In genomic region chr15:83122566-83123145, GRCm38 (mm10) we compare ENCODE assay signal across 8 mouse cellular contexts. TPM values are rescaled to one million over a fixed set of nuclear protein-coding genes. Genes with fewer than 3 reads are reported as not detected.
DNase-seq lines count a peak whose midpoint lies in the region; ATAC-seq and TF ChIP-seq lines count a peak whose summit lies in the region.

TSS of gene Rrp7a (minus strand) at chr15:83122801.

- peaks cover 24% of the 10 kb centered on the region for H3K79me2 ChIP-seq in MEL (ENCODE audit: control insufficient read depth, insufficient read depth, low read length, poor library complexity)

- no peak for TF ChIP-seq RAD21 in MEL (IDR thresholded peaks at IDR 0.05; ENCODE audit: low read depth, low read length)

- H3K9me3 ChIP-seq in MEL (replicated peaks; ENCODE audit: insufficient read depth, low read length), result no peaks in the 10 kb centered on the region
- no peaks in the 10 kb centered on the region for H3K9me3 ChIP-seq in lung, embryonic 16.5 days (ENCODE audit: control insufficient read depth, low read length)

- peak; percentile 90 for DNase-seq in MEL (ENCODE audit: low read depth, low spot score)
- DNase-seq in cerebellum, adult 2 months, result peak; percentile 91 to 92
- peak; percentile 88 for DNase-seq in forelimb bud, embryonic 11.5 days (ENCODE audit: low read depth, low spot score)
- DNase-seq in layer of hippocampus, adult 9-10 months (ENCODE audit: low spot score), result peak; percentile 65
- DNase-seq in ovary, postnatal 10 days (ENCODE audit: low spot score), result peak; percentile 84
- DNase-seq in thymus, postnatal 10 days (ENCODE audit: low spot score in 2 of 2), result peak; percentile 74 to 80

- peak within 1 kb of the TSS; percentile 74 to 99 for H3K4me3 ChIP-seq in MEL (ENCODE audit: control insufficient read depth in 1 of 2, insufficient read depth in 1 of 2, low read depth in 2 of 2, low read length in 2 of 2)
- peak within 1 kb of the TSS; percentile 65 for H3K4me3 ChIP-seq in cerebellum, adult 2 months (replicated peaks; ENCODE audit: insufficient read depth, low read depth, low read length)
- peak within 1 kb of the TSS; percentile 87 for H3K4me3 ChIP-seq in lung, embryonic 16.5 days (ENCODE audit: low read length)

- no peaks in the 10 kb centered on the region for H3K4me1 ChIP-seq in MEL (ENCODE audit: control insufficient read depth in 1 of 2, insufficient read depth in 2 of 2, low read length in 2 of 2)
- H3K4me1 ChIP-seq in cerebellum, adult 2 months (ENCODE audit: control insufficient read depth, insufficient read depth, low read length), result peaks cover 5% of the 10 kb centered on the region; the same call in 1 of the 2 replicates
- peaks cover 4% of the 10 kb centered on the region for H3K4me1 ChIP-seq in lung, embryonic 16.5 days (replicated peaks; ENCODE audit: control insufficient read depth, insufficient read depth, low read length)

- peak within 1 kb of the TSS; percentile 96 for H3K9ac ChIP-seq in MEL (ENCODE audit: control insufficient read depth, low read depth, low read length, poor library complexity, severe bottlenecking)
- peak within 1 kb of the TSS; percentile 72 for H3K9ac ChIP-seq in lung, embryonic 16.5 days (ENCODE audit: low read length)

- TF ChIP-seq CTCF in MEL (IDR thresholded peaks at IDR 0.05 in 2 of 3, conservative IDR thresholded peaks at IDR 0.05 in 1 of 3; ENCODE audit: control insufficient read depth in 1 of 3, insufficient read depth in 1 of 3, low read depth in 2 of 3, low read length in 3 of 3, poor library complexity in 1 of 3, severe bottlenecking in 1 of 3), result no peak
- TF ChIP-seq CTCF in cerebellum, adult 2 months (IDR thresholded peaks at IDR 0.05; ENCODE audit: borderline replicate concordance, insufficient read depth, low read depth, low read length), result no peak

- no peak for TF ChIP-seq EP300 in MEL (IDR thresholded peaks at IDR 0.05; ENCODE audit: low read depth in 1 of 2, low read length in 2 of 2)

- peak within 1 kb of the TSS; percentile 73 for H3K27ac ChIP-seq in MEL (ENCODE audit: control insufficient read depth, low read depth, low read length)
- H3K27ac ChIP-seq in cerebellum, adult 2 months (ENCODE audit: insufficient read depth, low read length), result no peak within 1 kb of the TSS
- peak within 1 kb of the TSS; percentile 70 for H3K27ac ChIP-seq in lung, embryonic 16.5 days (ENCODE audit: low read length)

- peaks cover 5 to 6% of the 10 kb centered on the region in 2 experiments for H3K36me3 ChIP-seq in MEL (ENCODE audit: control insufficient read depth in 1 of 2, insufficient read depth in 2 of 2, low read length in 2 of 2)
- H3K36me3 ChIP-seq in lung, embryonic 16.5 days (ENCODE audit: control insufficient read depth, insufficient read depth, low read length), result peaks cover 25% of the 10 kb centered on the region

- peak; percentile 91 to 92 for ATAC-seq in hematopoietic stem cell, adult 5-6 weeks (replicated peaks in 1 of 2; ENCODE audit: insufficient read depth in 1 of 2, low FRiP score in 2 of 2, low TSS enrichment in 1 of 2, low read depth in 1 of 2, poor library complexity in 2 of 2, severe bottlenecking in 2 of 2)
- ATAC-seq in lung, embryonic 16.5 days (ENCODE audit: low read depth), result peak; percentile 95

- H3K4me2 ChIP-seq in lung, embryonic 16.5 days (ENCODE audit: low read depth, low read length), result peak within 1 kb of the TSS; percentile 78

- 7% methylated on average over 32 of the region's 32 CpGs for whole genome bisulfite sequencing in cerebellum, adult 2 months
- 10% methylated on average over 27 of the region's 32 CpGs for WGBS in lung, embryonic 16.5 days

- no peaks in the 10 kb centered on the region for H3K27me3 ChIP-seq in MEL (ENCODE audit: control insufficient read depth in 1 of 2, insufficient read depth in 2 of 2, low read length in 2 of 2)
- no peaks in the 10 kb centered on the region for H3K27me3 ChIP-seq in cerebellum, adult 2 months (ENCODE audit: control insufficient read depth, insufficient read depth, low read length)
- no peaks in the 10 kb centered on the region for H3K27me3 ChIP-seq in lung, embryonic 16.5 days (ENCODE audit: control insufficient read depth, insufficient read depth, low read depth, low read length)

- peak; percentile 63 to 82; a peak in 3 of 4 replicates for TF ChIP-seq POLR2A in MEL (IDR thresholded peaks at IDR 0.05; ENCODE audit: control insufficient read depth in 1 of 2, insufficient read depth in 1 of 2, low read depth in 1 of 2, low read length in 2 of 2, poor library complexity in 1 of 2)
- peak; percentile 55; the same call in 1 of the 2 replicates for TF ChIP-seq POLR2A in cerebellum, adult 2 months (IDR thresholded peaks at IDR 0.05; ENCODE audit: borderline replicate concordance, insufficient read depth, low read length)

TF ChIP-seq in MEL, 35 proteins besides CTCF, POLR2A, EP300 and RAD21:
- TF ChIP-seq ZNF384 (IDR thresholded peaks at IDR 0.05; ENCODE audit: low read depth, low read length), result no peak
- no peak for TF ChIP-seq NRF1 (IDR thresholded peaks at IDR 0.05; ENCODE audit: insufficient read depth, low read depth, low read length, poor library complexity, severe bottlenecking)
- no peak for TF ChIP-seq CHD1 (IDR thresholded peaks at IDR 0.05; ENCODE audit: low read depth, low read length)
- peak; percentile 22; the same call in 1 of the 2 replicates for TF ChIP-seq TCF12 (IDR thresholded peaks at IDR 0.05; ENCODE audit: low read depth, low read length)
- peak; percentile 78 for TF ChIP-seq USF1 (IDR thresholded peaks at IDR 0.05; ENCODE audit: low read depth, low read length)
- no peak for TF ChIP-seq POLR2AphosphoS5 (IDR thresholded peaks at IDR 0.05; ENCODE audit: borderline replicate concordance, low read depth, low read length)
- TF ChIP-seq MYB (IDR thresholded peaks at IDR 0.05; ENCODE audit: low read depth, low read length), result no peak
- no peak for TF ChIP-seq SMC3 (IDR thresholded peaks at IDR 0.05; ENCODE audit: low read depth, low read length)
- no peak for TF ChIP-seq MYC (IDR thresholded peaks at IDR 0.05; ENCODE audit: low read depth, low read length)
- TF ChIP-seq USF2 (IDR thresholded peaks at IDR 0.05; ENCODE audit: borderline replicate concordance in 1 of 2, insufficient read depth in 1 of 2, low read depth in 1 of 2, low read length in 2 of 2), result no peak
- no peak for TF ChIP-seq CHD2 (IDR thresholded peaks at IDR 0.05; ENCODE audit: low read length)
- peak; percentile 48 for TF ChIP-seq MAX (IDR thresholded peaks at IDR 0.05; ENCODE audit: low read length)
- no peak for TF ChIP-seq MAFK (IDR thresholded peaks at IDR 0.05; ENCODE audit: borderline replicate concordance, low read depth, low read length)
- TF ChIP-seq MXI1 (IDR thresholded peaks at IDR 0.05; ENCODE audit: low read depth, low read length), result peak; percentile 94
- TF ChIP-seq ZC3H11A (IDR thresholded peaks at IDR 0.05; ENCODE audit: low read depth, low read length), result no peak
- TF ChIP-seq BHLHE40 (IDR thresholded peaks at IDR 0.05; ENCODE audit: borderline replicate concordance, low read depth, low read length), result no peak
- TF ChIP-seq HCFC1 (IDR thresholded peaks at IDR 0.05; ENCODE audit: low read depth, low read length), result peak; percentile 88
- no peak for TF ChIP-seq GABPA (IDR thresholded peaks at IDR 0.05; ENCODE audit: low read depth, low read length)
- TF ChIP-seq TAL1 (IDR thresholded peaks at IDR 0.05; ENCODE audit: low read length), result no peak
- no peak for TF ChIP-seq UBTF (IDR thresholded peaks at IDR 0.05; ENCODE audit: borderline replicate concordance, insufficient read depth, low read depth, low read length)
- peak; percentile 97 for TF ChIP-seq SIN3A (IDR thresholded peaks at IDR 0.05; ENCODE audit: low read length)
- peak; percentile 77 for TF ChIP-seq NELFE (IDR thresholded peaks at IDR 0.05; ENCODE audit: low read depth, low read length)
- no peak for TF ChIP-seq GATA1 (IDR thresholded peaks at IDR 0.05; ENCODE audit: low read depth, low read length)
- TF ChIP-seq POLR2AphosphoS2 (IDR thresholded peaks at IDR 0.05; ENCODE audit: low read length), result peak; percentile 41; the same call in 1 of the 2 replicates
- TF ChIP-seq MAZ (IDR thresholded peaks at IDR 0.05; ENCODE audit: low read depth, low read length), result no peak
- no peak for TF ChIP-seq TBP (IDR thresholded peaks at IDR 0.05; ENCODE audit: low read depth, low read length)
- TF ChIP-seq ELF1 (IDR thresholded peaks at IDR 0.05; ENCODE audit: low read depth, low read length), result peak; percentile 97
- no peak for TF ChIP-seq MEF2A (IDR thresholded peaks at IDR 0.05; ENCODE audit: extremely low read depth, insufficient replicate concordance, low read depth, low read length, poor library complexity, severe bottlenecking)

RNA-seq across cellular contexts. Expression of gene Rrp7a, which starts in this region (rescaled TPM):
- 134 and 155 TPM in 2 replicates for total RNA-seq in MEL (2012; rRNA removed)
- 100 to 1,000 TPM; 283 to 483 TPM for polyA plus RNA-seq in MEL (2012; ENCODE audit: insufficient read depth in 1 of 2, insufficient read length in 2 of 2, low read depth in 1 of 2, low replicate concordance in 2 of 2, missing spikeins in 1 of 2)
- 109 and 114 TPM in 2 replicates for polyA plus RNA-seq in cerebellum, adult 2 months (2012; rRNA removed)
- total RNA-seq in hematopoietic stem cell, adult 5-6 weeks (2017), result 67.3 and 103 TPM in 2 replicates
- 62.9 and 66.2 TPM in 2 replicates for polyA plus RNA-seq in lung, embryonic 16.5 days (2015; fragmentation: Nextera tagmentation; extraction: Ambion mirVana)
